Mouse (Mus musculus): ENCODE results near the gene Olfr125. TPM values are rescaled to one million over a fixed set of nuclear protein-coding genes. Genes with fewer than 3 reads are reported as not detected.

Gene Olfr125
- not detected for polyA plus RNA-seq (2017; shearing (Covaris generic))

DNA sequence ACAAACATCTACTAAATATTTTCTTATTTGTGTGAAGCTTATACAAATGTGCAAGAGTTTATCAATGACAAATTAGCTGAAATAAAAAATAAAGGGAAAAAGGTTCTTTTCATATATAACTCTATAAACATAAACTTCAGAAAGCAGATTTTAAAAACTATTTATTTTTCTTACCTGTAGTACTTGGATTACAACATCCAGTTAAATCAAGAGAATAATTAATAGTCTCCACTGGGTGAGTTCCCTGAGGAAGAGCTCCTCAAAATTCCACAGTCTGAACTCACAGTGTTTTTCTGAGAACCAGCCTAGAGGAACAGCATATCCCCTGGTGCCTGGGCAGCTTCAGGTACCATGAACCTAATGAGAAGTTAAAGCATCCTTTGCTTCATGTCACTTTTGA, at the start of gene Olfr125:
Olfr125 (plus strand) TSS at position 301 of the 400 bp plus-strand sequence.
- no peak for ATAC-seq

DNA sequence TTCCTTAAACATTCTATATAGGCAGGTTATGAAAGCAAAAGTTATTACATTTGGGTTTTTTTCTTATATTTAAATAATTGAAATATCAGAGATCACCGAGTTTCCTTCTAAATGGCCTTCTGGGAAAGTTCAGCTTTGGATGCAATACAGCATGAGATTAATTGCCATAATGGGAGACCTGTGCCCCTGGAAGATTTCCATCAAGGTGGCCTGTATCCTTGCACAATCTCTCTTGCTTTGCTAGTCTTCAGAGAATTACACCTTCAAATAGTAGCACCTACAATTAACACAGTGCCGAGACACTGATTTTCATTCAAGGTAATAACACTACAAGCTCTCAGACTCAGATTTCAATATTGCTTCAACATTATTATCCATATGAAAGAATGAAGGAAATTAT, 39.5 kb upstream of the Olfr125 start, which contains the start of gene Olfr123:
Olfr123 (plus strand) TSS at position 301 of the 400 bp plus-strand sequence.
- ATAC-seq = no peak

DNA sequence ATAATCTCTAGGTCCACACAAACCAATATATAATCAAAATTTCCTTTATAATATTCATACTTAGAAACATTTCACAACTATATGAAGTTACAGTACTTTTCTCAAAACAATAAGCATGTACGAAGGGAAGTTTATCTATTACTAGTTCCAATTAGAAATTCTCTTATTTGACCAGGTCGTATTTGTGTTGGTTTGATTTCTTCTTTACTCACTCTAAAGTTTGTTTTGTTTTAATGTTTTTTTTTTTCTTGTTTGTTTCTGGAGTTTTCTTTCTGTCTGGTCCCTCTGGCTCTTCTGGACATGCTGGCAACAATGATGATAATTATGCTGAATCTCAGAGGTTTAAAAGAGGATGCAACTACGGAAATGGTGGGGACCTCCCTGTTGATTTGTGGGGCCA, 33.2 kb upstream of the Olfr125 start, which contains the start of gene Olfr124:
Olfr124 (plus strand) TSS at position 301 of the 400 bp plus-strand sequence.
- ATAC-seq = no peak

DNA sequence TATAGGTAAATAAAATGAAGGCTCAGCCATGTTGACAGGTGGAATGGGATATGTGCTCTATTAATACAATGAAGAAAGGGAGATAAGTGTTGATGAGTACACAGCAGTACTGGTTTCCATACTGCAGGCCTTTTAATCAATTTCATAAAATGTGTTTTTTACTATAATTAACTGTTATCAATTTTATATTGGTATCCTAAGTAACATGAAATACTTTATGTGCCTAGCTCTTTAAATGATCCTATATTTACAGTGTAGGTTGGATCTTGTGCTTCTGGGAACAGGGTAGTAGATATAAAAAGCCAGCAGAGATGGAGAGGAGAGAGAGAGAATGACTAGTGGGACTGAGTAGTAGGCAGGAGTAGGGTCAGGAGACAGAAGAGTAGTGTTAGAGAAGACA, 14.4 kb downstream of the Olfr125 start, which contains the start of gene Olfr126:
Olfr126 (plus strand) TSS at position 301 of the 400 bp plus-strand sequence.
- ATAC-seq = no peak

DNA sequence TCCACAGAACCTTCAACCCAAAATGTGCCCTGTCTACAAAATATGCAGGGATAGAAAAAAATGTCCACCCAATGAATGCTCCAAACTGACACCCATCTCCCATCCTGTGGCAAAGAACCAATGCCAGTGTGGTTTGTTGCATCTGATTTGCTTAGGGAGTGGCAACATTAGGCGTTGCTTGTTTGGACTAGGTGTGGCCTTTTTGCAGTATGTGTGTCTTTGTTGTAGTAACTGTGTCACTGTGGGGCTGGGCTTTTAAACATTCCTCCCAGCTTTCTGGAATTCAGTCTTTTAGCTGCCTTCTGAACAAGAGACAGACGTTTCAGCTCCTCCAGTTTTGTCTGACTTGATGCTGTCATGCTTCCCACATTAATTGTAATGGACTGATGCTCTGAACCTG, 31.2 kb downstream of the Olfr125 start:
- no peak for ATAC-seq

DNA sequence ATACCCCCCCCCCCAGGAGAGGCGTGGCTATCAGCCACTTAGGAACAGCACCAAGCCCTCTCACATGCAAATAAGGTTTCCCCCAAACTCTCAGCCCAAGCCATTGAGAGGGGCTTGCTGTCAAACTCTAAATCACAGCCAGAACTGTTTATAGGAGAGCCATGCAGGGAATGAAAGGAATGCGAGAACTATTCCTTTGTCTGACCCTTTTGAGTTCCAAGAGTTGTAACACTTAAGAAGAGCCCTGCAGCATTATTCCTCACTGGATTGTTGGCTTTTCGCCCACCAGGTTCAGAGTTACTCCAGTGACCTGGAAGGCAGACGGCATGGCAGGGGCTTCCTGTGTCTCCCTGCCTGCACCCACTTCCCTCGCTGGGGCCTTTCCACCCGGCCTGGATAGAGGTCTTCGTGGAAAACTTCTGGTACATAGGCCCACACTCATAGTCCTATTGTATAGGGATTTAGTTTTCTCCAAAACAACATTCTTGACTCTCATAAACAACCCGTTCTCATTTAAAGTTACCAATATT, 37.0 kb downstream of the Olfr125 start:
- no peak for ATAC-seq

DNA sequence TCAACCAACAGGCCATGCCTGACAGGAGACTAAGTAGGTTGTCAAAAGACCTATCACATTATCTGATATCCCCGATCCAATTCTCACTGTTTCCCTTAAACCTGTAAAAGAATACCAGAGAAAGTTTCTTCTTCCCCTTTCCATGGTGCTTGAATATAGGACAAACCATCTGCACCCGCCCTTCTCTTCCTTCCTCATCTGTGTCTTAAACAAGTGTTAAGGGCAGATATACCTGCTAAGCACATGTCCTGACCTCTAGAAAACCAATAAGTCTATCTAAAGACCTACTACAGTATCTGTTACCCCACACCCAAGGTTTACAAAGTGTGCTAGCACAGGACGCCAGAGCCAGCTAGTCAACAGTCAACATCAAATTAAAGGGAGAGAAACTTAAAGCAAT, 41.1 kb downstream of the Olfr125 start:
- no peak for ATAC-seq

Other genes starting within 250 kb of the Olfr125 start
- gene Olfr114, start 240.2 kb upstream of the Olfr125 start, polyA plus RNA-seq (2017; shearing (Covaris generic)) = not detected
- under 1 TPM in 1 of 2 experiments, not detected in 1; 0.37 TPM for gene Olfr115, start 205.8 kb upstream of the Olfr125 start, polyA plus RNA-seq (2017; shearing (Covaris generic))
- not detected for gene Olfr116, start 205.8 kb upstream of the Olfr125 start, polyA plus RNA-seq (2017; shearing (Covaris generic))
- gene Olfr117, start 169.2 kb upstream of the Olfr125 start, polyA plus RNA-seq (2017; shearing (Covaris generic)) = not detected
- gene Olfr118, start 166.0 kb upstream of the Olfr125 start, polyA plus RNA-seq (2017; shearing (Covaris generic)) = under 1 TPM; 0.27 to 0.49 TPM
- not detected for gene Olfr119, start 136.4 kb upstream of the Olfr125 start, polyA plus RNA-seq (2017; shearing (Covaris generic))
- gene Olfr120, start 111.1 kb upstream of the Olfr125 start, polyA plus RNA-seq (2017; shearing (Covaris generic)) = not detected
- not detected for gene Olfr121, start 84.1 kb upstream of the Olfr125 start, polyA plus RNA-seq (2017; shearing (Covaris generic))
- gene Olfr122, start 64.3 kb upstream of the Olfr125 start, polyA plus RNA-seq (2017; shearing (Covaris generic)) = not detected
- gene Olfr123, start 39.4 kb upstream of the Olfr125 start, polyA plus RNA-seq (2017; shearing (Covaris generic)) = not detected
- not detected for gene Olfr124, start 33.1 kb upstream of the Olfr125 start, polyA plus RNA-seq (2017; shearing (Covaris generic))
- not detected for gene Olfr126, start 14.5 kb downstream of the Olfr125 start, polyA plus RNA-seq (2017; shearing (Covaris generic))
- gene Olfr127, start 67.5 kb downstream of the Olfr125 start, polyA plus RNA-seq (2017; shearing (Covaris generic)) = not detected
- gene Olfr128, start 87.6 kb downstream of the Olfr125 start, polyA plus RNA-seq (2017; shearing (Covaris generic)) = under 1 TPM in 1 of 2 experiments, not detected in 1; 0.17 TPM
- gene Olfr761, start 120.1 kb downstream of the Olfr125 start, polyA plus RNA-seq (2017; shearing (Covaris generic)) = not detected
- gene Olfr129, start 227.1 kb downstream of the Olfr125 start, polyA plus RNA-seq (2017; shearing (Covaris generic)) = not detected
- not detected for gene Olfr130, start 231.0 kb downstream of the Olfr125 start, polyA plus RNA-seq (2017; shearing (Covaris generic))